Mouse (Mus musculus): ENCODE results near the gene Mapre1. TPM values are rescaled to one million over a fixed set of nuclear protein-coding genes. Genes with fewer than 3 reads are reported as not detected.

Gene Mapre1
- polyA plus RNA-seq, 1 experiment from 2014 or later: 414 TPM

GRCm38 (mm10) chr2:153768881-153769280 is 27.8 kb downstream of the Mapre1 start:
- H3K4me2 ChIP-seq (ENCODE audit: low read length): no peak overlapping the region
- H3K36me3 ChIP-seq (ENCODE audit: control insufficient read depth, insufficient read depth): peaks cover 15% of the 10 kb centered on the region
- no peak overlapping the region for H3K4me3 ChIP-seq (replicated peaks; ENCODE audit: low read length)
- ATAC-seq: no peak
- no peak overlapping the region for H3K9ac ChIP-seq (replicated peaks; ENCODE audit: low read depth, low read length)
- no peak overlapping the region for H3K27ac ChIP-seq (ENCODE audit: low read length)
- H3K9me3 ChIP-seq (ENCODE audit: control insufficient read depth, low read length): peaks cover 2% of the 10 kb centered on the region
- H3K4me1 ChIP-seq (replicated peaks; ENCODE audit: control insufficient read depth, insufficient read depth, low read length): no peaks in the 10 kb centered on the region
- WGBS: 66% methylated on average over 2 of the region's 2 CpGs
- H3K27me3 ChIP-seq (replicated peaks; ENCODE audit: control insufficient read depth, insufficient read depth, low read length): no peaks in the 10 kb centered on the region

- Histone ChIP-seq H3K9me3 (ENCODE audit: control insufficient read depth, low read length) (peaks cover 6% of the 10 kb centered on the region), H3K4me1 (replicated peaks; ENCODE audit: control insufficient read depth, insufficient read depth, low read length) (no peaks in the 10 kb centered on the region), H3K9ac (replicated peaks; ENCODE audit: low read depth, low read length) (no peak overlapping the region), H3K4me3 (replicated peaks; ENCODE audit: low read length) (no peak overlapping the region), H3K4me2 (ENCODE audit: low read length) (no peak overlapping the region), H3K27me3 (replicated peaks; ENCODE audit: control insufficient read depth, insufficient read depth, low read length) (no peaks in the 10 kb centered on the region), H3K27ac (ENCODE audit: low read length) (no peak overlapping the region), H3K36me3 (ENCODE audit: control insufficient read depth, insufficient read depth) (peaks cover 10% of the 10 kb centered on the region)
- no peak for ATAC-seq
- WGBS: 95% methylated on average over 4 of the region's 4 CpGs
Observed at GRCm38 (mm10) chr2:153772950-153773349, 31.9 kb downstream of the Mapre1 start.

- H3K9me3 ChIP-seq (ENCODE audit: control insufficient read depth, low read length): peaks cover 6% of the 10 kb centered on the region
- H3K4me3 ChIP-seq (replicated peaks; ENCODE audit: low read length): no peak overlapping the region
- H3K4me1 ChIP-seq (replicated peaks; ENCODE audit: control insufficient read depth, insufficient read depth, low read length): peaks cover 4% of the 10 kb centered on the region
- H3K27me3 ChIP-seq (replicated peaks; ENCODE audit: control insufficient read depth, insufficient read depth, low read length): no peaks in the 10 kb centered on the region
- 94% methylated on average over 4 of the region's 4 CpGs for WGBS
- no peak overlapping the region for H3K27ac ChIP-seq (ENCODE audit: low read length)
- no peak overlapping the region for H3K9ac ChIP-seq (replicated peaks; ENCODE audit: low read depth, low read length)
- no peak for ATAC-seq
- H3K4me2 ChIP-seq (ENCODE audit: low read length): no peak overlapping the region
- H3K36me3 ChIP-seq (ENCODE audit: control insufficient read depth, insufficient read depth): peaks cover 10% of the 10 kb centered on the region
Observed at GRCm38 (mm10) chr2:153775472-153775871, 34.4 kb downstream of the Mapre1 start.

- Histone ChIP-seq H3K27me3 (replicated peaks; ENCODE audit: control insufficient read depth, insufficient read depth, low read length) (no peaks in the 10 kb centered on the region), H3K36me3 (ENCODE audit: control insufficient read depth, insufficient read depth) (peaks cover 6% of the 10 kb centered on the region), H3K4me2 (ENCODE audit: low read length) (peak overlapping the region; percentile 57), H3K9ac (replicated peaks; ENCODE audit: low read depth, low read length) (peak overlapping the region; percentile 34), H3K4me3 (replicated peaks; ENCODE audit: low read length) (peak overlapping the region; percentile 34), H3K9me3 (ENCODE audit: control insufficient read depth, low read length) (peaks cover 4% of the 10 kb centered on the region), H3K4me1 (replicated peaks; ENCODE audit: control insufficient read depth, insufficient read depth, low read length) (peaks cover 4% of the 10 kb centered on the region), H3K27ac (ENCODE audit: low read length) (no peak overlapping the region)
- peak; percentile 84 for ATAC-seq
- 15% methylated on average over 23 of the region's 24 CpGs for WGBS
Observed at GRCm38 (mm10) chr2:153778638-153779362, 37.7 kb downstream of the Mapre1 start.

- peak within 1 kb of the TSS; percentile 34 for H3K9ac ChIP-seq (replicated peaks; ENCODE audit: low read depth, low read length)
- peak within 1 kb of the TSS; percentile 57 for H3K4me2 ChIP-seq (ENCODE audit: low read length)
- H3K27me3 ChIP-seq (replicated peaks; ENCODE audit: control insufficient read depth, insufficient read depth, low read length): no peaks in the 10 kb centered on the region
- no peaks in the 10 kb centered on the region for H3K36me3 ChIP-seq (ENCODE audit: control insufficient read depth, insufficient read depth)
- peak within 1 kb of the TSS; percentile 34 for H3K4me3 ChIP-seq (replicated peaks; ENCODE audit: low read length)
- H3K9me3 ChIP-seq (ENCODE audit: control insufficient read depth, low read length): no peaks in the 10 kb centered on the region
- H3K27ac ChIP-seq (ENCODE audit: low read length): no peak within 1 kb of the TSS
- no peak for ATAC-seq
- 52% methylated on average over 12 of the region's 12 CpGs for WGBS
- peaks cover 4% of the 10 kb centered on the region for H3K4me1 ChIP-seq (replicated peaks; ENCODE audit: control insufficient read depth, insufficient read depth, low read length)
Observed at GRCm38 (mm10) chr2:153779394-153779981, 38.4 kb downstream of the Mapre1 start, which contains the start of gene Efcab8. Gene Efcab8 (plus strand): TSS chr2:153779931.

- H3K4me3 ChIP-seq (replicated peaks; ENCODE audit: low read length): no peak overlapping the region
- H3K27me3 ChIP-seq (replicated peaks; ENCODE audit: control insufficient read depth, insufficient read depth, low read length): no peaks in the 10 kb centered on the region
- no peaks in the 10 kb centered on the region for H3K9me3 ChIP-seq (ENCODE audit: control insufficient read depth, low read length)
- H3K4me1 ChIP-seq (replicated peaks; ENCODE audit: control insufficient read depth, insufficient read depth, low read length): peaks cover 4% of the 10 kb centered on the region
- no peak overlapping the region for H3K9ac ChIP-seq (replicated peaks; ENCODE audit: low read depth, low read length)
- H3K36me3 ChIP-seq (ENCODE audit: control insufficient read depth, insufficient read depth): no peaks in the 10 kb centered on the region
- no peak overlapping the region for H3K27ac ChIP-seq (ENCODE audit: low read length)
- no peak overlapping the region for H3K4me2 ChIP-seq (ENCODE audit: low read length)
- 83% methylated on average over 4 of the region's 4 CpGs for WGBS
- no peak for ATAC-seq
Observed at GRCm38 (mm10) chr2:153781181-153781580, 40.1 kb downstream of the Mapre1 start.

GRCm38 (mm10) chr2:153784668-153785067 is 43.6 kb downstream of the Mapre1 start:
- no peak overlapping the region for H3K4me3 ChIP-seq (replicated peaks; ENCODE audit: low read length)
- no peak overlapping the region for H3K27ac ChIP-seq (ENCODE audit: low read length)
- no peaks in the 10 kb centered on the region for H3K36me3 ChIP-seq (ENCODE audit: control insufficient read depth, insufficient read depth)
- no peaks in the 10 kb centered on the region for H3K27me3 ChIP-seq (replicated peaks; ENCODE audit: control insufficient read depth, insufficient read depth, low read length)
- no peaks in the 10 kb centered on the region for H3K9me3 ChIP-seq (ENCODE audit: control insufficient read depth, low read length)
- 92% methylated on average over 2 of the region's 2 CpGs for WGBS
- no peak overlapping the region for H3K9ac ChIP-seq (replicated peaks; ENCODE audit: low read depth, low read length)
- H3K4me2 ChIP-seq (ENCODE audit: low read length): no peak overlapping the region
- no peak for ATAC-seq
- no peaks in the 10 kb centered on the region for H3K4me1 ChIP-seq (replicated peaks; ENCODE audit: control insufficient read depth, insufficient read depth, low read length)

GRCm38 (mm10) chr2:153793366-153793765 is 52.3 kb downstream of the Mapre1 start:
- Histone ChIP-seq H3K9ac (replicated peaks; ENCODE audit: low read depth, low read length) (no peak overlapping the region), H3K4me3 (replicated peaks; ENCODE audit: low read length) (no peak overlapping the region), H3K27me3 (replicated peaks; ENCODE audit: control insufficient read depth, insufficient read depth, low read length) (no peaks in the 10 kb centered on the region), H3K27ac (ENCODE audit: low read length) (no peak overlapping the region), H3K36me3 (ENCODE audit: control insufficient read depth, insufficient read depth) (no peaks in the 10 kb centered on the region), H3K9me3 (ENCODE audit: control insufficient read depth, low read length) (no peaks in the 10 kb centered on the region), H3K4me2 (ENCODE audit: low read length) (no peak overlapping the region), H3K4me1 (replicated peaks; ENCODE audit: control insufficient read depth, insufficient read depth, low read length) (no peaks in the 10 kb centered on the region)
- ATAC-seq: no peak

- no peaks in the 10 kb centered on the region for H3K4me1 ChIP-seq (replicated peaks; ENCODE audit: control insufficient read depth, insufficient read depth, low read length)
- H3K27me3 ChIP-seq (replicated peaks; ENCODE audit: control insufficient read depth, insufficient read depth, low read length): no peaks in the 10 kb centered on the region
- no peaks in the 10 kb centered on the region for H3K9me3 ChIP-seq (ENCODE audit: control insufficient read depth, low read length)
- WGBS: 49% methylated on average over 5 of the region's 5 CpGs
- H3K36me3 ChIP-seq (ENCODE audit: control insufficient read depth, insufficient read depth): no peaks in the 10 kb centered on the region
- H3K27ac ChIP-seq (ENCODE audit: low read length): no peak overlapping the region
- H3K9ac ChIP-seq (replicated peaks; ENCODE audit: low read depth, low read length): no peak overlapping the region
- ATAC-seq: no peak
- no peak overlapping the region for H3K4me2 ChIP-seq (ENCODE audit: low read length)
- H3K4me3 ChIP-seq (replicated peaks; ENCODE audit: low read length): no peak overlapping the region
Observed at GRCm38 (mm10) chr2:153795090-153795489, 54.0 kb downstream of the Mapre1 start.

All from forebrain, embryonic 16.5 days (tissue).